Mouse (Mus musculus): ENCODE measurements at regions not wholly inside any gene's neighbourhood (a gene's known extent, or its start where the extent isn't known, plus 50 kb on each side); places are given as distances from the start of the nearest gene placed in this dataset.

DNA sequence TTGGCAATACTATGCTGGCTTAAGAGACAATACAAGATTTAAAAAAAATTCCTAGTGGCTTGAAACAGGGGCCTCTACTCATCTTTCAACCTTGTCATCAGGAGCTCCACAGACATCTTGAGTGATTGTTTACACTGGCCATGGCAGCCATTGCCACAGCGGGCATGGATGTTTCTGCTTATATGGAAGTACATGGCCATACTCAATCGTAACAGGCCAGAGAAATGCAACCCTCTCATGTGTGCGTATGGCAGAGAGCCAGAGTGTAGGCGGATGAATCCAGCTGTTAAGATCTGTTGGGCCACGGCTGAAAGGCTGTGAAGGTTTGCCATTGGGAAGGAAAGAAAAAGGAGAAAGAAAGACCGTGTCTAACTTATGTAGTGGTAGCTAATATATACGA lies 198.9 kb downstream of the Ipmk start:
- WGBS, result 82% methylated on average over 7 of the region's 7 CpGs
- no peaks in the 10 kb centered on the region for H3K9me3 ChIP-seq (ENCODE audit: low read length)
- no peak overlapping the region for H3K27ac ChIP-seq
- no peaks in the 10 kb centered on the region for H3K4me1 ChIP-seq (ENCODE audit: insufficient read depth, low read length)
- no peak for TF ChIP-seq CTCF (IDR thresholded peaks at IDR 0.05; ENCODE audit: low read depth)
- H3K9ac ChIP-seq (replicated peaks; ENCODE audit: low read length), result no peak overlapping the region
- no peak for ATAC-seq
- DNase-seq (ENCODE audit: low spot score), result no peak
- H3K4me2 ChIP-seq (ENCODE audit: low read depth, low read length), result no peak overlapping the region
- no peaks in the 10 kb centered on the region for H3K36me3 ChIP-seq (ENCODE audit: insufficient read depth, low read length)
- H3K27me3 ChIP-seq (ENCODE audit: insufficient read depth, low read length), result no peaks in the 10 kb centered on the region
- H3K4me3 ChIP-seq (ENCODE audit: low read length), result no peak overlapping the region

- H3K9me3 ChIP-seq (ENCODE audit: low read length), result no peaks in the 10 kb centered on the region
- no peak for DNase-seq (ENCODE audit: low spot score)
- WGBS, result 90% methylated on average over 10 of the region's 10 CpGs
Measured at GRCm38 (mm10) chr10:71583716-71584115, 236.2 kb downstream of the Ipmk start.

GRCm38 (mm10) chr10:71598515-71598914 lies 251.0 kb downstream of the Ipmk start:
- whole genome bisulfite sequencing, result 93% methylated on average over 6 of the region's 6 CpGs
- Histone ChIP-seq H3K4me1 (ENCODE audit: insufficient read depth, low read length) (no peaks in the 10 kb centered on the region), H3K9ac (replicated peaks; ENCODE audit: low read length) (no peak overlapping the region), H3K27ac (no peak overlapping the region), H3K9me3 (ENCODE audit: low read length) (no peaks in the 10 kb centered on the region), H3K4me2 (ENCODE audit: low read depth, low read length) (no peak overlapping the region), H3K36me3 (ENCODE audit: insufficient read depth, low read length) (no peaks in the 10 kb centered on the region), H3K4me3 (ENCODE audit: low read length) (no peak overlapping the region), H3K27me3 (ENCODE audit: insufficient read depth, low read length) (no peaks in the 10 kb centered on the region)
- ATAC-seq, result no peak
- no peak for DNase-seq (ENCODE audit: low spot score)
- no peak for TF ChIP-seq CTCF (IDR thresholded peaks at IDR 0.05; ENCODE audit: low read depth)

More at GRCm38 (mm10) chr10:71583716-71584115, 236.2 kb downstream of the Ipmk start:
- TF ChIP-seq CTCF (IDR thresholded peaks at IDR 0.05; ENCODE audit: low read depth), result no peak
- ATAC-seq, result no peak
- H3K4me2 ChIP-seq (ENCODE audit: low read depth, low read length), result no peak overlapping the region
- no peak overlapping the region for H3K9ac ChIP-seq (replicated peaks; ENCODE audit: low read length)
- no peak overlapping the region for H3K27ac ChIP-seq
- H3K36me3 ChIP-seq (ENCODE audit: insufficient read depth, low read length), result no peaks in the 10 kb centered on the region
- H3K4me3 ChIP-seq (ENCODE audit: low read length), result no peak overlapping the region
- H3K27me3 ChIP-seq (ENCODE audit: insufficient read depth, low read length), result no peaks in the 10 kb centered on the region
- H3K4me1 ChIP-seq (ENCODE audit: insufficient read depth, low read length), result no peaks in the 10 kb centered on the region

- DNase-seq (ENCODE audit: low spot score), result peak; percentile 28
- whole genome bisulfite sequencing, result 70% methylated on average over 4 of the region's 4 CpGs
- Histone ChIP-seq H3K4me2 (ENCODE audit: low read depth, low read length) (no peak overlapping the region), H3K9ac (replicated peaks; ENCODE audit: low read length) (no peak overlapping the region), H3K27ac (no peak overlapping the region), H3K4me1 (ENCODE audit: insufficient read depth, low read length) (no peaks in the 10 kb centered on the region), H3K27me3 (ENCODE audit: insufficient read depth, low read length) (no peaks in the 10 kb centered on the region), H3K36me3 (ENCODE audit: insufficient read depth, low read length) (no peaks in the 10 kb centered on the region), H3K4me3 (ENCODE audit: low read length) (no peak overlapping the region), H3K9me3 (ENCODE audit: low read length) (no peaks in the 10 kb centered on the region)
- ATAC-seq, result no peak
- no peak for TF ChIP-seq CTCF (IDR thresholded peaks at IDR 0.05; ENCODE audit: low read depth)
Measured at GRCm38 (mm10) chr10:71613736-71614135, 266.2 kb downstream of the Ipmk start.

DNA sequence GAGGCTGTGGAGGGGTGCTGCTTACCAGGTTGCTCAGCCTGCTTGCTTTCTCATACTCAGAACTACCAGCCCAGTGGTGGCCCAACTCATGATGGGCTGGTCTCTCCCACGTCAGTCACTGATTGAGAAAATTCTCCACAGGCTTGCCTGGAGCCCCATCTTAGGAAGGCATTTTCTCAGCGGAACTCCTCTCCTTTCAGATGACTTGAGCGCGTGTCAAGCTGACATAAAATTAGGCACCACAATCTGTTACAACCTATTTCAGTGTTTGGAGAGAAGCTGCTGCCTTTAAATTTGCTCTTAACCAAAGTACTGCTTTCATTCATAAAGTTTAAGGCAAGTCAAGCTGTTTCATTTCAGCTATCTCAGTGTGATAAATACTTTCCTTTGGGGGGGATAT lies 269.6 kb downstream of the Ipmk start:
- H3K9ac ChIP-seq (replicated peaks; ENCODE audit: low read length), result no peak overlapping the region
- DNase-seq (ENCODE audit: low spot score), result no peak
- H3K4me2 ChIP-seq (ENCODE audit: low read depth, low read length), result no peak overlapping the region
- no peaks in the 10 kb centered on the region for H3K27me3 ChIP-seq (ENCODE audit: insufficient read depth, low read length)
- no peak for ATAC-seq
- no peaks in the 10 kb centered on the region for H3K4me1 ChIP-seq (ENCODE audit: insufficient read depth, low read length)
- WGBS, result 83% methylated on average over 4 of the region's 4 CpGs
- no peaks in the 10 kb centered on the region for H3K9me3 ChIP-seq (ENCODE audit: low read length)
- no peak overlapping the region for H3K4me3 ChIP-seq (ENCODE audit: low read length)
- no peak for TF ChIP-seq CTCF (IDR thresholded peaks at IDR 0.05; ENCODE audit: low read depth)
- H3K27ac ChIP-seq, result no peak overlapping the region
- H3K36me3 ChIP-seq (ENCODE audit: insufficient read depth, low read length), result no peaks in the 10 kb centered on the region

DNA sequence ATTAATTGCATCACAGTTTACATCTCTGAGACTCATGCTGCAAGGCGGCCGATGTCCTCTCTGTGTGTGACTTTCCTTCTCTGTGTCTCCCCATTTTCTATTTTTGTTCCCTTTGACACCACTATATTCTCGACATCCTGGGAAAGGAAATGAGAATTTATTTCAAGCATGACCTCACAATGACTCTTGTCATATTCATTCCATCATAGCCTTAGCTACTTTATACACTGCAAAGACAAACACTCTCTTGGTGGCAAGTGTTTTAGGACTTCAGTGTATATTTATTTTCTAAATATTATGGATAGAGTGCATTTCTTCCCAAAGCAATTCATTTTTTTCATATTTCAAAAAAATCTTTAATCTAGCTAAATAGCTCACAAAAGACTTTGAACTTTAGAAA lies 298.5 kb downstream of the Ipmk start:
- TF ChIP-seq CTCF (IDR thresholded peaks at IDR 0.05; ENCODE audit: low read depth), result no peak
- no peak overlapping the region for H3K4me2 ChIP-seq (ENCODE audit: low read depth, low read length)
- WGBS, result 83% methylated on average over 3 of the region's 3 CpGs

GRCm38 (mm10) chr10:71657525-71657924 lies 310.0 kb downstream of the Ipmk start:
- H3K9ac ChIP-seq (replicated peaks; ENCODE audit: low read length), result no peak overlapping the region

More for the DNA sequence above, 298.5 kb downstream of the Ipmk start:
- Histone ChIP-seq H3K9me3 (ENCODE audit: low read length) (no peaks in the 10 kb centered on the region), H3K9ac (replicated peaks; ENCODE audit: low read length) (no peak overlapping the region), H3K4me1 (ENCODE audit: insufficient read depth, low read length) (no peaks in the 10 kb centered on the region), H3K27me3 (ENCODE audit: insufficient read depth, low read length) (no peaks in the 10 kb centered on the region), H3K4me3 (ENCODE audit: low read length) (no peak overlapping the region), H3K27ac (no peak overlapping the region), H3K36me3 (ENCODE audit: insufficient read depth, low read length) (no peaks in the 10 kb centered on the region)
- DNase-seq (ENCODE audit: low spot score) (no peak), ATAC-seq (no peak)

More at GRCm38 (mm10) chr10:71657525-71657924, 310.0 kb downstream of the Ipmk start:
- TF ChIP-seq CTCF (IDR thresholded peaks at IDR 0.05; ENCODE audit: low read depth), result no peak
- DNase-seq (ENCODE audit: low spot score) (no peak), ATAC-seq (no peak)
- Histone ChIP-seq H3K4me2 (ENCODE audit: low read depth, low read length) (no peak overlapping the region), H3K4me3 (ENCODE audit: low read length) (no peak overlapping the region), H3K27ac (no peak overlapping the region), H3K4me1 (ENCODE audit: insufficient read depth, low read length) (no peaks in the 10 kb centered on the region), H3K9me3 (ENCODE audit: low read length) (no peaks in the 10 kb centered on the region), H3K27me3 (ENCODE audit: insufficient read depth, low read length) (no peaks in the 10 kb centered on the region), H3K36me3 (ENCODE audit: insufficient read depth, low read length) (no peaks in the 10 kb centered on the region)
- WGBS, result 72% methylated on average over 7 of the region's 7 CpGs

Measured in hindbrain, postnatal 0 days (tissue).